Mouse (Mus musculus) right cerebral cortex, postnatal 10 days (tissue): ENCODE measurements around the gene Kcnn3.
A peak's percentile ranks its signal among the peaks of the same experiment; 100 is the strongest.

ENCODE experiments used
- DNase-seq, 2 experiments: peaks; one replicate each; pipeline ENCODE4 v3.0.0; 2021; ENCODE audit warnings: low spot score in 2 of 2

Kcnn3 gene

DNA sequence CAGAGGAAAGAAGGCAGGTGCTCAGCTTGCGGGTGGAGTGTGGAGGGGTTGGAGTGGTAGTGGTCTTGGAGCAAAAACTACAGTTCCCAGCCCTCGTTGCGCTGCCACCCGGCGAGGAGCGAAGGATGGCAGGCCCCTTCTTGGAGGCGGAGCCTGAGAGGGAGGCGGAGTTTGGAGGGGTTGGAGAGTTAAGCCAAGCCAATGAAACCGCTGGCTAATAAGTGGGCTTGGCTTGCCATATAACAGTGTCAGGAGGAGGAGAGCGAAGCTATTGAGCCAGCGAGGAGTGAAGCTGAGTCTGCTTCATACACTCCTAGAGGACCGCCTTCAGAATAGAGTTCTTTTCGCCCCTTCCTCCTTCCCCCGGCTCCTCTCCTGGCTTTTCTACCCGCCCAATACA lies at the start of gene Kcnn3:
Gene Kcnn3 (plus strand): TSS at position 271 of the 400 bp plus-strand sequence.
- peak; percentile 95 for DNase-seq

DNA sequence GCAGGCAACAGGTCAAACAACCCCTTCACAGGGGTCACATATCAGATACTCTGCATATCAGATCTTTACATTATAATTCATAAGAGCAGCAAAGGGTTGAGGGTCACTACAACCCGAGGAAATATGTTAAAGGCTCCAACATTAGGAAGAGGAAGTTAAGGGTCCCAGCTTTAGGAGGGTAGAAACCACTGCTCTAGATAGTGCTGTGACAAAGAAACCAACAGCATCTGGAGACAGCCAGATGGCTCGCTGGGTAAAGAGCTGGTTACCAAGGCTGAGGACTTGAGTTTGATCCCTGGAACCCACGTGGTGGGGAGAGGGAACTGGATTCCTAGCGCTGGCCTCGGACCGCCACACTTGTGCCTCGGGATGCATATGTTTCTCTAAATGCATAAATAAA lies 47.7 kb upstream of the Kcnn3 start:
- no peak for DNase-seq

DNA sequence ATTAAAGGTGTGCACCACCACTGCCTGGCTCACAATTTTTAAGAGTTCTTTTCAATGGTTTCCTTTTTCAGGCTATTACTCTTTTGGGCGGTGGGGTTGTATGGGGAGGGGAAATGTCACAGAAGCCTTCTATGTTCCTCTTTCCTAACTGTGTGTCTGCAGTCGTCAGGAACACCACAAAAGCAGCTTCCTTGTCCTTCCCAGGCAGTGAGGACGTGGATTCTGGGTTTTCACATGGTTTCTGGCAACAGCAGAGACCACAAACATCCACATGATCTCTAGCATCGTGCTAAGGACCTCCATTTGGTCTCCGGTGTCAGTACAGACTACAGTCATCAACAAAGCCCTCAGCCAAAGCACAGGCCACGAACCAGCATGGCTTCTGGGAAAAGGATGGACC lies 46.1 kb upstream of the Kcnn3 start:
- DNase-seq, result no peak

DNA sequence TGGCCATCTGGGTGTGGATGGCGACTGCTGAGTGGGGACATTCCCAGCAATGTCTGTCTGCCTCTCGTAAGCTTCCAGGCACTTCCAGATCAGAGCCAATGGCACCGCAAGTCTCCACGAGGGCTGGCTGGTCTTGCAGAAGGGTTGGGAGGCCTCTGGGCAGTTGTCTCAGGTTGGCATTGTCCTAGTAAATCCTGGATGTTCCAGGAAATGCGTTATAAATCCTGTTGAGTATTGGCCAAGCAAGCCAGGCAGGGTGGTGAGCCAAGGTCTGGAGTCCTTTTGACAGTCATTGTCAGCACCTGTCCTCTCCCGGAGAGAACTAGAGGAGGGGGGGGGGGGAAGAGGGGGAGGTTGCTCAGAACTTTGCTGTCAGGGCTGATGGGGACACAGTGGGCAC lies 40.9 kb upstream of the Kcnn3 start:
- no peak for DNase-seq

DNA sequence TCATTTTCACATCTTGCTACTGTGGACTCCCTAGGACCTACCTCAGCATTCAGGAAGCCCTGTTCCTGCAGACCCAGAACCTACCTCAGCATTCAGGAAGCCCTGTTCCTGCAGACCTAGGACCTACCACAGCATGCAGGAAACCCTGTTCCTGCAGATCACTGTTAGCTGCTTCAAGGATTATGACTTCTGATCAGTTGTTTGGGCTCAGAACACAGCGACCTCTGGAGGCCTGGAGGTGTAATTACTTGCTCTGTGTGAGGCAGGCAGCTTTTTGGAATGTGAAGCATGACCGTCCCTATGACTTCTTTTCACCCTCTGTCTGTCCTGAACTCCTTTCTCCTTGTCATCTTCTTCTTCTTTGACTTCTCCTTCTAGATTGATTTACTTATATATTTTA lies 38.5 kb upstream of the Kcnn3 start:
- no peak for DNase-seq

DNA sequence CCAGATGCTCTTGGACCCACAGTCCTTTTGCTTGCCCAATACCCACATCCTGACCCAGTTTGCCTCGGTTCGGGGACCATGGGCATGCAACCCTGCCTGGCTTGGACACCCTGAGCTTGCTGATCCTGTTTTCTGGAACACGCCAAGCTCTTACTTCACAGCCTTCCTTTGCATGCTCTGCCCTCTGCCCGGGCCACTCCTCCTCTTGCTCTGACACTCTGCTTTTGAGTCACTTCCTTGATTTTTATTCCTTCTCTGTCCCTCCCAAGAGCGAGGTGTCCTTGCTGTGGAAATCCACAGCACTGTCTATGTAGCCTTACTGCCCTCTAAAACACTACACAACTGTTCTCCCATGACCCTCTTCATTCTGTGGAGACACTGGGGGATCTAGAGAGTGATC lies 37.7 kb upstream of the Kcnn3 start:
- DNase-seq, result no peak

DNA sequence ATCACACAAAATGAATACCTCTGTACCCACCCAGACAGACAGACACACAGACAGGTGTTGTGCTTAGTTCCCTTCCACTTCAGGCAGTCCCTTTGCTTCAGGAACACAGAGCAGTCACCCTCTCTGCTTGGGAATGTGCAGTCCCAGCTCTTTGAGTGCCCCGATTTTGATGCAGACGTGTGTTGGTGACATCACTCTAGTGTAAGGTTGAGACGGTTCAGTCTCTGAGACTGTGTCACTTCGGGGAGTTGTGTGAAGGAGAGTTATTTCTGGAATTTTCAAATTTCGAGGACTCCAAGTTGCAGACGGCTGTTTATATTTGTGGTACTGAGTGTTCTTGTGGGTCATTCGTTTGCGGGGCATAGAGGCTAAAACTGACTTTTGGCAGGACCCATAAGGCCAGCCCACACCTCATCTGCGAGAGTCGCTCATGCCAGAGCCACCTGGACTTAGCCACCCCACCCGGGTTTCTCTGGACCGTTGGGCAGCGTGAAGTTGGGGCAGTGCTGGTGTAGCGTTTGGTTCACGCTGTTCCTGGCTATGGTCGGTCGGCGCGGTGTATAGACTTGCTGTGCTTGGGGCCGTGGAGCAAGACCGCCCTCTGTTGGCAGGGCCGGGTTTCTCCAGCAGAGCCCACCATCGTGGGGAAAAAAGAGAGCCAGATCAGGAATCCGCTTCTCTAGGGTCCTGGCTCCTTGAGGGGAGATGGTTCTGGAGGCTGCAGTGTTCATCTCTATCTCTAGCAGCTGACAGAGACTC lies 35.0 kb upstream of the Kcnn3 start:
- DNase-seq, result peak; percentile 58 to 79

DNA sequence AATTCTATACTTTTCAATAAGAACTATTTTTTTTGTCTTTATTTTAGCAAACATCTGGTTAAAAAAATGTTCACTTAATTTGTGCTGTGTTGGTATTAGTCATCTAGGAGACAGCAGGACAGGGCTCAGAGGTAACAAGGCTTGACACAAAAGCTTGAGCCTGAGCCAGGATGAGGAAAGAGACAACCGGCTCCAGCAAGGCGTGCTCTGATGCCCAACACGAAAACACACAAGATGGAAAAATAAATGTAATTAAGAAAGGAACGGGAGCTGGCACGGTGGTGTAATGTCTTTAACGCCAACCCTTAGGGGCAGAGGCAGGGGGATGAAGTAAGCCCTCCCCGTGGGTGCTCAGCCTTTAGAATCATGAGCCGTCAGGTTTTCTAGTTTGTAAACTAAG lies 33.9 kb upstream of the Kcnn3 start:
- no peak for DNase-seq

DNA sequence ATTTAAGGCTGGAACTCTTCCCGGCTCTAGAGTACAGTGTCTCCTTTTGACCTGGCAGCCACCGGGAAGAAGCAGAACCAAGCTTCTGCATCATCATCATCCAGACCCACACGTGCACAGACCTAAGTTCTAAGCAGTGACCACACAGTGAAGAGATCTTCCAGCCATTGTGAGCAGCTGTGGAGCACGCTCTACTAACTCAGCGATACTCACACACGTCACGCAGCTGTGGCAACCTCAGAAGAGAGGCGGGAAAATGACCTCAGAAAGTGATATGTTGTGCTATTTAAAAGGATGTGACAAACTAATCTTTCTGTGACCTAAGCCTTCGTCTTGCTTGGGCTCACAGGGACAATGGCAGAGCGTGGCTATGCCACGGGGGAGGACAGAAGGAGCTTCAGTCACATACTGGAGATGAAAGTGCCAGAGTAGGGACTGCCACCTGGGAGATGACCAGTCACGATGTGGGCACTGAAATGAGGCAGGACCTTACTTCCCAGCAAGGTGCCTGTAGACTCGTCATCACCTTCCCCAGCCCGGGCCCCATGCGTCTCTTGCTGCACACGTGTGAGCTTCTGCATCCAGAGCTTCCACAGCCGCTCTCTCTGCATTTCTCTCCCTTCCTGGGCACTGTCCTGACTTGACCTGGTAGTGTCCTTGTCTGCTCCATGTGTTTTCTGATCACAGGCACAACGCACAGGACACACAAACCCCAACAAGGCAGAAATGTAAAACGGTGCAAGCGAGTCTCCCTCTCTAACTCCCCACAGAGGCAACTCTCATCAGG lies 32.9 kb upstream of the Kcnn3 start:
- no peak for DNase-seq

DNA sequence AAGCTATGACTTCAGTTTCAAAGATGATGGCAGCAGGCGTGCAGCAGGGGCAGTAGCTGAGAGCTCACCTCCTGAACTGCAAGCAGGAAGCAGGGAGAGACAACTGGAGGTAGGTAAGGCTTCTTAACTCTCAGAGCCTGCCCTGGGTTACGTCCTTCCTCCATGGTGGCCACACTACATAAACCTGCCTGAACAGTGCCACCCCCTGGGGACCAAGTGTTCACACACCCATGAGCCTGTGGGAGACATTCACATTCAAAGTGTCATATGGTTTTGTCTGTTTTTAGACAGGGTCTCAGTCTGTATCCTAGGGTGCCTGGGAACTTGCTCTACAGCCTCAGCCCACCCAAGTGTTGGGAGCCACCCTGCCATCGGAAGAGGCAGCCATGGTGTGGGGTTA lies 29.2 kb upstream of the Kcnn3 start:
- no peak for DNase-seq

DNA sequence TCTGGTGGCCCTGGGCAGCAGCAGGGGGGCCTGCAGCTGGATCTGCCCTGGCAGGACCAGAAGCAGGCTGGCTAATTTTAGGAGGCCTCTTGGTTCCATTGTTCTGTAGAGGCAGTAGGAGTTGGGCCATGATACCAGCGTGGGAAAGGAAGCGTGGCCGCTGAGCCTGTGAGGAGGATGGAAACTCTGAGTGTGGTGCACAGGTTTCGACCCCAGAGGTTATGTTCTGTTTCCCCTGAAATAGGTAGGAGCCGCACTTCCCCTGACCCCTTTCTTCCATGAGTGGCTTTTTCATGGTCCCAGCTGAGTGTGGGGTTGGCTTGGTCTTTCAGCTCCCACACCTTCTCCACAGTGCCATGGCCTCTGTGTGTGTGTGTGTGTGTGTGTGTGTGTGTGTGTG lies 28.4 kb upstream of the Kcnn3 start:
- DNase-seq, result no peak

DNA sequence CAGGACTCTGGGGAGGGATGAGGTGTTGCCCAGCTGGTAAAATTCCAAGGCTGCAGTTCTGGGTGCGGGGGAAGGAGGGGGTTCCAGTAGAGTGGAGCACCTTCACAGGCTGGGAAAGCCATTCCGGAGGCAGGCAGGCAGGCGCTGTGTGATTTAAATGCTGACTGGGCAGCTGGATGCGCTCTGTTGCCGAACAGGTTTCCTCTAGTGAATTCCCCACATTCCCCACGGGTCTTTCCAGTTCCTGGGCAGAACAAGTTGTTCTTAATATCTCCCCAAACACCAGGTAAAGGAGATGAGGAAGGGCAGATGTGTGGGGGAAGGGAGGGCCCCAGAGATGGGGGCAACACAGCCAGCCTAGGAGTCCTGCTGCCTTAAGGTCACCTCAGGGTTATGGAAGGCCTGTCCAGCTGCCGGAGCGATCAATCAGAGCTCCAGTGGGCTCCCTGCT lies 27.2 kb upstream of the Kcnn3 start:
- DNase-seq, result no peak

DNA sequence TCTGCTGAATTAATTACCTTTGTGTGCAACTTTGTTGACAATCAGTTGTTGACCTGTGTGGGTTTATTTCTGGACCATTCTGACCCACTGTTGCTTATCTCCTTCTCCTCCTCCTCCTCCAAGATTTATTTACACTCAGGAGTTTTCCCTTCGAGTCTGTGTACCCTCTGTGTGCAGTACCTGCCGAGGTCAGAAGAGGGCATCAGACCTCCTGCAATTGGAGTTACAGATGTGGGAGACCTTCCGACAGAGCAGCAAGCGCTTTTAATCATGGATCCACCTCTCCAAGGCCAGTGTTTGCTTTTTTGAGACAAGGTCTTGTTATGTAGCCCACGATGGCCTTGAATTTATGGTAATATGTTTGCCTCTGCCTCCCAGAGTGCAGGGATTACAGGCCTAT lies 25.3 kb upstream of the Kcnn3 start:
- no peak for DNase-seq

DNA sequence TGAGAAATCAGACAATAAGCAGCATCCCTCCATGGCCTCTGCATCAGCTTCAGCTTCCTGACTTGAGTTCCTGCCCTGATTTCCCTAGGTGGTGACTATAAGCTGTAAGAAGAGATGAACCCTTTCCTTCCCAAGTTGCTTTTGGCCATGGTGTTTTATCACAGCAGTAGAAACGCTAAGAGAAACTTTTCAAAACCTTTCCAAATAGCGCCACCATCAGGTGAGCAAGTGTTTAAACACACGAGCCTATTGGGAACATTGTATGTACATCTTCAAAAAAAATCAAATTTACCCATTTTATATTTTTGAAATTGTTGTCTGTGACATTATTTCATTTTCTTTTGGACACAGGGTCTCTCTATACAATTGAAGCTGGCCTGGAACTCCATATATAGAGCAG lies 23.6 kb upstream of the Kcnn3 start:
- no peak for DNase-seq

DNA sequence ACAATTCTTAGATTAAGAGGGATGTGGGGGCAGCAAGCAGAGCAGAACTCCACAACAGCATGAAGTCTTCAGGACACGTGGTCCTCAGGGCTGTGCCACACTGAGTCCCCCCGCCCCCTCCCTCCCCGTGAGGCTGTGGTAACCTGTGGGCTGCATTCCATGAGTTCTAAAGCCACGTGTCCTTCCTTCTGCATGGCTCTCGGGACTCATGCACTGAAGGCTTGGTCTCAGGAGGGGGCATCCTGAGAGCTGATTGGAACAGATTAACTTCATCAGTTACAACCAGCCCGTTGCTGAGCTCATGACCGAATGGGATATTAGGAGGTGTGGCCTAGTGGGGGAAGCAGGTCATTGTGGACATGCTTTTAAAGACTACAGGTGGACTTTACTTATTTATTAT lies 20.3 kb upstream of the Kcnn3 start:
- no peak for DNase-seq

DNA sequence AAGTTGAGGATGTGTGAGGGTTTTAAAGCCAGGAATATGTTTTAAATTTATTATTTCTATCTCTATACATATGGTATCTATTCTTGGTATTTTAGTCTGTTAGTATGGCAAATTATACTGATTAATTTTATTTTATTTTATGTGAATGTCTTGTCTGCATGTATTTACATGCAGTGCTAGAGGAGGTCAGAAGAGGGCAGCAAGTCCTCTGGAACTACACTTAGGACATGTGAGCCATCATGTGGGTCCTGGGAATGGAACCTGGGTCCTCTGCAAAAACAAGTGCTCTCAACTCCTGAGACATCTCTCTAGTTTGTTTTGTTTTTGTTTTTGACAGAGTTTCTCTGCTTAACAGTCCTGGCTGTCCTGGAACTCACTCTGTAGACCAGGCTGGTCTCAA lies 18.5 kb upstream of the Kcnn3 start:
- no peak for DNase-seq

DNA sequence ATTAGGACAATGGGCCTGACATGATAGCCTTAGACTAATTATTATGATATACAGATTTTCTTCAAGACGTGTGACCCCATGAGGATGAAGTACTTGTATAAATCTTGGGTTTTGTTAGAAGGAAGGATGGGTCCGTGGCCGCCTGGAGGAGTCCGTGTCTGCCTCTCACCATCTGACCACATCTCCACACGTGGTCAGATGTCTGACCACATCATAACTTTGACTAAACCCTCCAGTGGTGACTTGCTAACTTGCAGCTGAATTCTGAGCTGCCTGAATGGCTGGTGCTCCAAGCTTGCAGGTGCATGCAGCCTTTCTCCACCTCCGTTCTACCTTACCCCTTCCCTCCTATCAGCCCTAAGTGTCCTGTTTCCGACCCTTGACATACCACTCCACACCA lies 17.4 kb upstream of the Kcnn3 start:
- DNase-seq, result no peak

DNA sequence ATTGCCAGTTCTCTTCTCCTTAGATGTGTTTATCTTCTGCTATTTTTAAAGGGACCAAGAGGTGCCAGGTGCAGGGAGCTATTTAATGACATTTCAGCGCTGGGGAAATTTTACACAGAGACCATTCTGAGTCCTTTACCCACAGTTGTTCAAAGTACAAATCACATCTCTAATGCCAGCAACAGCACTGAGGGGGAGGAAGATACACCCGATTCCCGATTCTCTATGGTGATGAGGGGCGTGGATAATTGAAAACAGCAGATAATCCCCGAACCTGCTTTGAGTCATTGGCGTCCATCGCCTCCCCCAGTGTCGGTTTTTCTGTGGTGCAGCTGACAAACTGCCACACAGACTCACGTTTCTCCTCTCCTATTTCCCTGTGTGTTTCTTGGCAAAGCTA lies 11.9 kb upstream of the Kcnn3 start:
- no peak for DNase-seq

DNA sequence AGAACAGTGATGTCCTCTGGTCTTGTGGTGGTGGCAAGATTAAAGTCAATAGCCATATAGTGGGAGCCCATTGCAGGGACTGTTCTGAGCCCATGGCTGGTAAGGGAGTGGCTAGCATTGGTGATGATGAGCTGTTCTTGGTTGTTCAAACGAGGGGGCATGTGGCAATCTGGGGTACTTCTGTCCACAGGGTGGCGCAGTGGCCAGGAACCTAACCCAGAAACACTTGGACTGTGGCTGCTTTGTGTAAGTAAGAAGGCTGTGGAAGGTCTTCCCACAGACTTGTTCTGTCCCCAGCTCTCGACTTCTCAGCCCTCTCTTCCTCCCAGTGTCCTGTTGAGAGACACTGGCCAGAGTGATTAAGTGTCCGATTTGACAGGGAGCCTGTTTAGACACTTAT lies 9.0 kb upstream of the Kcnn3 start:
- peak; percentile 64 to 74 for DNase-seq

DNA sequence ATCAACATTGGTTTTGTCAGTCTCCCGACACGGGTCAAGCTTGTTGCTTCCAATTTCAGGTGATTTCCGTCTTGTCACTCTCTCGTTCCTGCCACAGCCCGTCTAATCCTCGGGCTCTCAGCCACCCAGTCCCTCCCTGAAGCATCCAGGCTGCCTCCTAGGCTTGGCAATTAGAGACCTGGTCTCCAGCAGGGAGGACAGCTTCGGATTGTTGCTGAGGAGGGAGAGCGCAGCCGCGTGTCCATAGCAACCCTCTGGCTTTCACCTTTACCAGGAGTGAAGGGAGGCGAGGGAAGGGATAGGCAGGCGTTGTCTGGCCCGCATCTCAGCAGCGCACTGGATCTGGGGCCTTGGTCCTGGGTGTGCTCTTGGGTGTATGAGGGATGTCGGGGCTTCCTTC lies 8.6 kb upstream of the Kcnn3 start:
- DNase-seq, result no peak

DNA sequence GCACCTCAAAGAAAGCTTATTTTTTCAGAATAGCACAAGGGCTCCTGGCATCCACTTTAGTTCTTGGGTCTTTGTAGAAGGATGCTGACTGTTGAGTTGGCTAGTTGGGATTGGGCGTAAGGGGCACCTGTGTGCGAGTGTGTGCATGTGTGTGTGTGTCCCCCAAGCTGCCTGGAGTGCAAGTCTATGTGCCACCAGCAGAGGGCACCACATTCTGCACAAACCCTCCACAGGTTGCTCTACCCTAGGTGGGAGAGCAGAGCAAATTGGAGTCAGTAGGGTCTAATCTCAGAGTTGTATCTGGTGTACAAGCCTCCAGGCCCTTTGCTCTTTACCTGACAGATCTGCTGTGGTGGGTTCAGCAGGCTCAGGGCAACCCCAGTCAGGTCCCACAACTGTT lies 7.7 kb upstream of the Kcnn3 start:
- DNase-seq, result no peak

DNA sequence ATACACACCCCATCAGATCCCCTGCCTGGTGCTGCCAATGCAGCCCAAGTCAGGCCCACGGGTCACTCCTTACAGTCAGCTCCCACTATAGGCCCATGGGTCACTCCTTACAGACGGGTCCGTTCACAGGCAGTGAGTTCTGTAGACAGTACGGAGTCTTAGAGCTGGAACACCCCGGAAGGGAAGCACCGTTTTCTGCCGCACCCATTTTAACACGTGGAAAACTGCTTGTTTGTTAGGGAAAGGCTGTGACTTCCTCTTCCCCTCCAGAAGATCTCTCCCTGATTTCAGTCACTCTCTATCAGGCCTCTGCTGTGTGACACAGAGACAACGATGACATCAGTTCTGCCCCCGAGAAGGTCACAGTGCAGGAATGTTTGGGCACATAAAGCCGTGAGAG lies 4.5 kb upstream of the Kcnn3 start:
- no peak for DNase-seq

DNA sequence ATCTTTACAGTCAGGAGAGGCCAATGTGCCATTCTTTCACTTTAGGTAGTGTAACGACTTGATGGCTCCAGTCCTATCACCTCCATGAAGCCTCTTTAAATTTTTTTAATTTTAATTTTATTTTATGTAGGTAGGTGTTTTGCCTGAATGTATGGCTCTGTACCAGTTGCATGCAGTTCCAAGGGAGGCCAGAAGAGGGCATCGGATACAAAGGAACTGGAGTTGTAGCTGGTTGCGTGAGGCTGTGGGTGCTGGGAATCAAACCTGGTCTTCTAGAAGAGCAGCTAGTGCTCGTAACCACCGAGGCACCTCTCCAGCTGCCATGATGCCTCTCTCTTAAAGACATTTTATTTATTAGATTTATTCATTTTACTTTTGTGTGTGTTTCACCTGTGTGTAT lies 3.6 kb upstream of the Kcnn3 start:
- no peak for DNase-seq
